Mouse (Mus musculus): Measurements from ENCODE around the gene Fas. TPM values are rescaled to one million over a fixed set of nuclear protein-coding genes. Genes with fewer than 3 reads are reported as not detected.

The Fas gene
- polyA plus RNA-seq, 1 experiment from 2014 or later: 0.84 TPM

GRCm38 (mm10) chr19:34254101-34254879, 36.2 kb upstream of the Fas start:
- H3K27me3 ChIP-seq (ENCODE audit: control insufficient read depth, insufficient read depth, low read length): no peaks in the 10 kb centered on the region
- H3K4me2 ChIP-seq (ENCODE audit: low read length): no peak overlapping the region
- no peak overlapping the region for H3K9ac ChIP-seq (replicated peaks; ENCODE audit: low read length)
- no peak overlapping the region for H3K27ac ChIP-seq (replicated peaks; ENCODE audit: low read depth, low read length)
- no peak for DNase-seq
- no peak overlapping the region for H3K4me3 ChIP-seq (replicated peaks; ENCODE audit: low read depth, low read length)
- 61% methylated on average over 14 of the region's 14 CpGs for WGBS
- no peaks in the 10 kb centered on the region for H3K4me1 ChIP-seq (ENCODE audit: control insufficient read depth, insufficient read depth, low read length)
- H3K9me3 ChIP-seq (ENCODE audit: control insufficient read depth, low read length): no peaks in the 10 kb centered on the region
- ATAC-seq (ENCODE audit: low FRiP score, low TSS enrichment): no peak
- H3K36me3 ChIP-seq (ENCODE audit: control insufficient read depth, insufficient read depth, low read length): no peaks in the 10 kb centered on the region

- Histone ChIP-seq H3K9ac (replicated peaks; ENCODE audit: low read length) (no peak within 1 kb of the TSS), H3K4me3 (replicated peaks; ENCODE audit: low read depth, low read length) (no peak within 1 kb of the TSS), H3K36me3 (ENCODE audit: control insufficient read depth, insufficient read depth, low read length) (no peaks in the 10 kb centered on the region), H3K4me1 (ENCODE audit: control insufficient read depth, insufficient read depth, low read length) (no peaks in the 10 kb centered on the region), H3K27ac (replicated peaks; ENCODE audit: low read depth, low read length) (no peak within 1 kb of the TSS), H3K9me3 (ENCODE audit: control insufficient read depth, low read length) (no peaks in the 10 kb centered on the region), H3K4me2 (ENCODE audit: low read length) (no peak within 1 kb of the TSS), H3K27me3 (ENCODE audit: control insufficient read depth, insufficient read depth, low read length) (no peaks in the 10 kb centered on the region)
- 68% methylated on average over 16 of the region's 16 CpGs for WGBS
- ATAC-seq (ENCODE audit: low FRiP score, low TSS enrichment) (no peak), DNase-seq (no peak)
Measured at GRCm38 (mm10) chr19:34254880-34255681, 35.4 kb upstream of the Fas start, which contains the start of gene Acta2. Gene Acta2 (minus strand): TSS chr19:34255590.

DNA sequence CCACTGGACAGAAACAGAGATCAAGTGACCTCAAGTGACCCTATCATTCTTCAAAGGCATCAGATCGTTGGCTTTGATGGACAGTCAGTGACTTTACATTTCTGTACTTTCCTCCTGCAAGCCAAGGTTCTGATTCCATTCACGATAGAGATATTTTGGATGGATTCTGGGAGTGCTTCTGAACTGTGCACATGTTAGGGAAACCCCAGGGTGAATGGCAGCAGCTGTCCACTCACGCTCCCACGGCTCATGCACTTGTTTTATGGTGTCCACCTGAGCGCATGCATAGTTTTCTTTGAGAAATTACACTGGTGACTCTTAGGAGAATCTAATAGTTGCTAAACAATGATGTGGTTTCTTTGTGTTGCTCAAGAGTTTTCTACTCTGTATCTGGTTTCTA, 34.3 kb upstream of the Fas start:
- ATAC-seq (ENCODE audit: low FRiP score, low TSS enrichment) (no peak), DNase-seq (no peak)
- H3K9me3 ChIP-seq (ENCODE audit: control insufficient read depth, low read length): no peaks in the 10 kb centered on the region
- H3K27ac ChIP-seq (replicated peaks; ENCODE audit: low read depth, low read length): no peak overlapping the region
- WGBS: 83% methylated on average over 5 of the region's 5 CpGs
- H3K27me3 ChIP-seq (ENCODE audit: control insufficient read depth, insufficient read depth, low read length): no peaks in the 10 kb centered on the region
- H3K9ac ChIP-seq (replicated peaks; ENCODE audit: low read length): no peak overlapping the region
- H3K36me3 ChIP-seq (ENCODE audit: control insufficient read depth, insufficient read depth, low read length): no peaks in the 10 kb centered on the region
- H3K4me3 ChIP-seq (replicated peaks; ENCODE audit: low read depth, low read length): no peak overlapping the region
- H3K4me2 ChIP-seq (ENCODE audit: low read length): no peak overlapping the region
- no peaks in the 10 kb centered on the region for H3K4me1 ChIP-seq (ENCODE audit: control insufficient read depth, insufficient read depth, low read length)

DNA sequence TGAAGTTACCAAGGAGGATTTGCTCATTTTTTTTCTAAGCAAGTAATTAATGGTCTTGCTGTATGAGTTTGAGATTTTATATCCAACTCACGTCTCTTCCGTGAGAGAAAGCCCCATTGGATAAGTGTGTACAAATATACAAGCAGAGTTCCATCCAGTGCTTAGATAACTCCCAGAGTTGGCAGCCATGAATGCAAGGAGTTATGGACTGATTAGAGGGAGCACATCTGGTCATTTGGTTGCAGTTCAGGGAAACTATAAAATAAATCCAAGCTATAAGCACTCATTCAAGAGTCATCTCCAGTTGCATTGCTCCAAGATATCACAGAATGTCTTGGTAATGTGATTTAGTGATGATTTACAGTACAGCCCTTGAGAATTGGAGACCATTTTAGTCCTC, 33.5 kb upstream of the Fas start:
- Histone ChIP-seq H3K4me3 (replicated peaks; ENCODE audit: low read depth, low read length) (no peak overlapping the region), H3K27ac (replicated peaks; ENCODE audit: low read depth, low read length) (no peak overlapping the region), H3K9ac (replicated peaks; ENCODE audit: low read length) (no peak overlapping the region), H3K27me3 (ENCODE audit: control insufficient read depth, insufficient read depth, low read length) (no peaks in the 10 kb centered on the region), H3K36me3 (ENCODE audit: control insufficient read depth, insufficient read depth, low read length) (no peaks in the 10 kb centered on the region), H3K9me3 (ENCODE audit: control insufficient read depth, low read length) (no peaks in the 10 kb centered on the region), H3K4me1 (ENCODE audit: control insufficient read depth, insufficient read depth, low read length) (no peaks in the 10 kb centered on the region), H3K4me2 (ENCODE audit: low read length) (no peak overlapping the region)
- whole genome bisulfite sequencing: 98% methylated on average over 2 of the region's 2 CpGs
- no peak for DNase-seq
- ATAC-seq (ENCODE audit: low FRiP score, low TSS enrichment): no peak

DNA sequence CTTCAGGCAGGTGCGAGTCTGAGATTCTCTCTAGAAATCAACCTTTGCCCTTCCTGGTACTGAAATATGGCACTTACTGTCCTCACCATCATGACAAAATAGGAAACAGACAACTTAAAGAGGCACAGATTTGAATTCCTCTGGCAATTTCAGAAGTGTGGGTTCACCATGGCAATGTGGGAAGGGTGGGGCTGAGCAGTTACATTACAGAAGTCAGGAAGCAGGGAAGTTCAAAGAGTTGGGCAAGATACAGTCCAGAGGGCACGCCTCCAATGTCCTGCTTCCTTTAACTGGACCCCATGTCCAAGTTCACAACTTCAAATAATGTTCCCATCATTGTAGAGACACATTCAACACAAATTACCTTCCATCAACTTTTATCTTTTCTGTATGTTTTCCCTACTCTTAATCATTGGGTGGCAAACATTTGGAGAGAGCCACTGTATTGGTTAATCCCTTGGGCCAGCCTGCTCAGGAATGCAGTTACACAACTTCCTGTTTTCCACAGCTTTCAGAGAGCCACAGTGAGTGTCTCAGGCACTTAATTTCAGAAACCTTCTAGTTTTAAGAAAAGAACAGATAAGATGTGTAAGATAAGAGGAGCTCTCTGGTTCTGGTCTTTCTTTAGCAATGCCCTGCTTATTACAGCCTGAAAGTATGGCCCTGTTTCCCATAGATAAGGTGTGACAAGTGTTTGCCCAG, 28.0 kb upstream of the Fas start:
- Histone ChIP-seq H3K27ac (replicated peaks; ENCODE audit: low read depth, low read length) (no peak overlapping the region), H3K4me2 (ENCODE audit: low read length) (no peak overlapping the region), H3K4me3 (replicated peaks; ENCODE audit: low read depth, low read length) (no peak overlapping the region), H3K9ac (replicated peaks; ENCODE audit: low read length) (no peak overlapping the region), H3K4me1 (ENCODE audit: control insufficient read depth, insufficient read depth, low read length) (no peaks in the 10 kb centered on the region), H3K27me3 (ENCODE audit: control insufficient read depth, insufficient read depth, low read length) (no peaks in the 10 kb centered on the region), H3K36me3 (ENCODE audit: control insufficient read depth, insufficient read depth, low read length) (no peaks in the 10 kb centered on the region), H3K9me3 (ENCODE audit: control insufficient read depth, low read length) (no peaks in the 10 kb centered on the region)
- no peak for DNase-seq
- ATAC-seq (ENCODE audit: low FRiP score, low TSS enrichment): no peak
- 79% methylated on average over 2 of the region's 2 CpGs for WGBS

DNA sequence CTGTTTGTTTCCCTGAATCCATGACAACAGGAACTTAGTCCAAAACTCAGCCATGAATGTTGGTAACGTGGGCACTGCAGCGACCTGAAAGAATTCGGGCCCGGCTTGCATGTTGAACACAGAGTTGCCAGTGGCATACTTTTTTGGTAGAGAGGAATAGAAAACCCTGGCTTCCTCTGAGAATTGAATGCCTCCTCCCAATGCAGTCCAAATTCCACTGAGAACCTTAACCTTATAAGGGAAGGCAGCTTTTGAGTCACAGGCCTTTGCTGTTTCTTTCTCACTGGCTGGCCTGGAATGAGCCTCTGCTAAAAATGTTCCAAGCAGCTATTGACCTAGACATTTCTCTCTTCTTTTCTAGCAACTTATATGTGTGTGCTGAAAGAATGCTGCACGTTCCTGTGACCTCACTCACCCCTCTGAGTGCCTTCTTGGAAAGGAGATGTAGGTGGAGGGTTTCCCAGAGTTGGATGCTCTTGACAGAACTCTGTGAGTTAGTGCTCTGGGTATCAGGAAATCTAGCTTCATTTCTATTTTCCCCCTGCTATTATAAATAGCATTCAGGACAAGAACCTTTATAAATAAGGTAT, 24.8 kb upstream of the Fas start:
- Histone ChIP-seq H3K36me3 (ENCODE audit: control insufficient read depth, insufficient read depth, low read length) (no peaks in the 10 kb centered on the region), H3K4me1 (ENCODE audit: control insufficient read depth, insufficient read depth, low read length) (no peaks in the 10 kb centered on the region), H3K4me2 (ENCODE audit: low read length) (no peak overlapping the region), H3K27me3 (ENCODE audit: control insufficient read depth, insufficient read depth, low read length) (no peaks in the 10 kb centered on the region), H3K27ac (replicated peaks; ENCODE audit: low read depth, low read length) (no peak overlapping the region), H3K4me3 (replicated peaks; ENCODE audit: low read depth, low read length) (no peak overlapping the region), H3K9me3 (ENCODE audit: control insufficient read depth, low read length) (no peaks in the 10 kb centered on the region), H3K9ac (replicated peaks; ENCODE audit: low read length) (no peak overlapping the region)
- 77% methylated on average over 5 of the region's 5 CpGs for WGBS
- DNase-seq (no peak), ATAC-seq (ENCODE audit: low FRiP score, low TSS enrichment) (no peak)

DNA sequence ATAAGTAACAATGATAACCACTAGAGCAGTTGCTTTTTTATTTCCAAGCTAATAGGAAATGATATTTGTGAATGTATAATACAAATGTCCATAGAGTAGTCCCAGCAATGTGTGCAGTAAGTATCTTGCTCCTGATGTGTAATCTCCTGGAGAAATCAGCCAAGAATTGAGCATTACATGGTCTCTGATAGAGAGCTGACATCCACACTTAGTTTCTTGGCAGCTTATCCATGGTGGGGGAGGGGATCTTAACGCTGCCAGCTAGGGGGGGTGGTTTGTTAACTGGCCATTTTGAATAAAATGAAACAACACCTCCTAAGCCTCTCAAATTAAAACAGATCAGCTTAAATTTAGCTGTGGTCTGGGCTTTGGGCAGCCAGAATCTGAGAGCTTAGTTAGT, 21.5 kb upstream of the Fas start:
- H3K9ac ChIP-seq (replicated peaks; ENCODE audit: low read length): no peak overlapping the region

DNA sequence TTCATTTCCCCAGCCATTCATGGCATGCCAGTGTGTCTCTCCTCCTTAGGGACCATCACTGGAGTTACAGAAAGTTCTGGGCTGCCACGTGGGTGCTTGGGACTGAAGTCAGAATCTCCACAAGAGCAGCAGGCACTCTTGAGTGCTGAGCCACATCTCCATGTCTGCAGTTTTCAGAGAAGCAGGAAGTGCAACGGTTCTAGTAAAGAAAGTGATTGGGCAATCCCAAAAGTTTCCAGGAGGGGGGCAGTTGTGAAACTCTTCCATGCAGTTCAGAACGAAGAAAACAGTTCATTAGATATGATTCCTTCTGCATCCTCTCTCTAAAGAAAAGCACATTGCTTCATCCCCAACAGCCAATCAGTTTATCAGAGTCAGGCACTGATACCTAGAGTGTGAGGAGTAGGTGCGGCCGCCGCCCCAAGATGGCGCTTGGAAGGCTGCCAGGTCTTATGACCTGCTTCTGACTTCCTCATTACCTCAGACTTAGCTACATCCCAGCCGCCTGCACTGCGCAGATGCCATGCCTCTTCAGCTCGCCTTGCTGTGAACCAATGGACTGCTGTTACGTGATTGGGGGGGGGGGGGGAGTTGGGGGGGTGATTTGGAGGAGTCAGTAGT, 20.2 kb upstream of the Fas start:
- Histone ChIP-seq H3K4me1 (ENCODE audit: control insufficient read depth, insufficient read depth, low read length) (no peaks in the 10 kb centered on the region), H3K36me3 (ENCODE audit: control insufficient read depth, insufficient read depth, low read length) (no peaks in the 10 kb centered on the region), H3K27ac (replicated peaks; ENCODE audit: low read depth, low read length) (no peak overlapping the region), H3K9me3 (ENCODE audit: control insufficient read depth, low read length) (no peaks in the 10 kb centered on the region), H3K4me2 (ENCODE audit: low read length) (no peak overlapping the region), H3K27me3 (ENCODE audit: control insufficient read depth, insufficient read depth, low read length) (no peaks in the 10 kb centered on the region), H3K9ac (replicated peaks; ENCODE audit: low read length) (no peak overlapping the region), H3K4me3 (replicated peaks; ENCODE audit: low read depth, low read length) (no peak overlapping the region)
- 88% methylated on average over 11 of the region's 11 CpGs for WGBS
- DNase-seq (no peak), ATAC-seq (ENCODE audit: low FRiP score, low TSS enrichment) (no peak)

More for the DNA sequence above, 21.5 kb upstream of the Fas start:
- no peak for ATAC-seq (ENCODE audit: low FRiP score, low TSS enrichment)
- Histone ChIP-seq H3K9me3 (ENCODE audit: control insufficient read depth, low read length) (no peaks in the 10 kb centered on the region), H3K36me3 (ENCODE audit: control insufficient read depth, insufficient read depth, low read length) (no peaks in the 10 kb centered on the region), H3K4me1 (ENCODE audit: control insufficient read depth, insufficient read depth, low read length) (no peaks in the 10 kb centered on the region), H3K4me3 (replicated peaks; ENCODE audit: low read depth, low read length) (no peak overlapping the region), H3K4me2 (ENCODE audit: low read length) (no peak overlapping the region), H3K27me3 (ENCODE audit: control insufficient read depth, insufficient read depth, low read length) (no peaks in the 10 kb centered on the region), H3K27ac (replicated peaks; ENCODE audit: low read depth, low read length) (no peak overlapping the region)
- DNase-seq: no peak
- WGBS: 44% methylated on average over 1 of the region's 1 CpGs
